Mouse (Mus musculus) midbrain, embryonic 15.5 days (tissue): ENCODE results near the gene Palb2. TPM values are rescaled to one million over a fixed set of nuclear protein-coding genes. Genes with fewer than 3 reads are reported as not detected.

Source experiments
- ATAC-seq: fragments of 200-750 bp; cut with Nextera tagmentation; replicated peaks from 2 replicates; pipeline ENCODE4 v1.8.0; 2017; ENCODE audit warnings: moderate TSS enrichment
- H3K27ac ChIP-seq: fragments of 300-500 bp; sonication (generic); 2 replicates; pipeline ENCODE4 v1.5.1; 2015; ENCODE audit warnings: mild to moderate bottlenecking, inconsistent platforms
- H3K27me3 ChIP-seq: fragments of 300-500 bp; sonication (generic); replicated peaks from 2 replicates; pipeline ENCODE4 v1.6.1; 2015; ENCODE audit warnings: inconsistent platforms
- H3K36me3 ChIP-seq: fragments of 300-500 bp; sonication (generic); replicated peaks from 2 replicates; pipeline ENCODE4 v1.6.1; 2015; ENCODE audit warnings: inconsistent platforms
- H3K4me1 ChIP-seq: fragments of 300-500 bp; sonication (generic); 2 replicates; pipeline ENCODE4 v1.6.1; 2015; ENCODE audit warnings: inconsistent platforms
- H3K4me2 ChIP-seq: fragments of 300-500 bp; sonication (generic); 2 replicates; pipeline ENCODE4 v1.6.1; 2015; ENCODE audit warnings: inconsistent platforms, mild to moderate bottlenecking, moderate library complexity
- H3K4me3 ChIP-seq: fragments of 300-500 bp; sonication (generic); 2 replicates; pipeline ENCODE4 v1.5.1; 2015; ENCODE audit warnings: mild to moderate bottlenecking, inconsistent platforms
- H3K9ac ChIP-seq: fragments of 300-500 bp; sonication (generic); 2 replicates; pipeline ENCODE4 v1.6.1; 2015; ENCODE audit warnings: mild to moderate bottlenecking, inconsistent platforms
- H3K9me3 ChIP-seq: fragments of 300-500 bp; sonication (generic); 2 replicates; pipeline ENCODE4 v1.6.1; 2016; ENCODE audit warnings: inconsistent platforms
- WGBS: fragments of 180-500 bp; shearing (Covaris S2); methylation state at CpG from one replicate; pipeline ENCODE4 v1.1.7; 2015; ENCODE audit warnings: mixed read lengths; 5-methylcytosine and 5-hydroxymethylcytosine counted together
- polyA plus RNA-seq: library from polyadenylated mRNA; unstranded; fragments of >200 nt; fragmentation: Nextera tagmentation; extraction: Ambion mirVana; gene quantifications from 2 replicates; pipeline ENCODE4 v1.2.1, GENCODE M21; 2015

Palb2 gene
- polyA plus RNA-seq, 1 experiment from 2014 or later = 4.9 TPM

DNA sequence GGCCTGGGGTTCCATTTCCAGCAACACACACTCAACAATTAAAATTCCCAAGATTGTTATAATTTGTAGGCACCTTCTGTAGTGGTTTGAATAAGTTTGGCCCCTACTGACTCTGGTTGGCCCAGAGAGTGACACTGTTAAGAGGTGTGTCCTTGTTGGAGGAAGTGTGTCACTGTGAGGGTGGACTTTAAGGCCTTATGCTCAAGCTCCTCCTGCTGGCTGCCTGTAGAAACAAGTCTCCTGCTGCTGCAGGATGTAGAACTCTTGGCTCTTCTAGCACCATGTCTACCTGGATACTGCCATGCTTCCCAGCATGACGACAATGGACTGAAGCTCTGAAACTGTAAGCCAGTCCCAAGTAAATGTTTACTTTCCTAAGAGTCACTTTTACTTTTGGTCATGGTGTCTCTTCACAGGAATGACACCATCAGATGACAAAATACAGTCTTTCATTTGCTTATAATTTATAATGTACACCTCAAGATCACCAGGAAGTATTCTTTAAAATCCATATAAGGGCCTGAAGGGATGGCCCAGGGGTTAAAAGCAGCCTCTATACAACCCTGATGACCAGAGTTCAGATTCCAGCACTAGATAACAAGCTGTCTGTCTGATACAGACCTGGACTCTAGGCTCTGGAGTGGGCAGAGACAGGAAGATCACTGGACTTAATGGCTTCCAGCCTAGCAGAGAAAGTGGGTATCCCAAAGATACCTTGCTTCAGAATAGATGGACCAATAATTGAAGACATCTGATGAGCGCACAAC lies 38.0 kb downstream of the Palb2 start:
- Histone ChIP-seq H3K27ac (no peak overlapping the region), H3K27me3 (no peaks in the 10 kb centered on the region), H3K9me3 (no peaks in the 10 kb centered on the region), H3K36me3 (peaks cover 57% of the 10 kb centered on the region), H3K4me3 (no peak overlapping the region), H3K9ac (no peak overlapping the region), H3K4me1 (peaks cover 1% of the 10 kb centered on the region), H3K4me2 (no peak overlapping the region)
- WGBS = 91% methylated on average over 2 of the region's 2 CpGs
- no peak for ATAC-seq

DNA sequence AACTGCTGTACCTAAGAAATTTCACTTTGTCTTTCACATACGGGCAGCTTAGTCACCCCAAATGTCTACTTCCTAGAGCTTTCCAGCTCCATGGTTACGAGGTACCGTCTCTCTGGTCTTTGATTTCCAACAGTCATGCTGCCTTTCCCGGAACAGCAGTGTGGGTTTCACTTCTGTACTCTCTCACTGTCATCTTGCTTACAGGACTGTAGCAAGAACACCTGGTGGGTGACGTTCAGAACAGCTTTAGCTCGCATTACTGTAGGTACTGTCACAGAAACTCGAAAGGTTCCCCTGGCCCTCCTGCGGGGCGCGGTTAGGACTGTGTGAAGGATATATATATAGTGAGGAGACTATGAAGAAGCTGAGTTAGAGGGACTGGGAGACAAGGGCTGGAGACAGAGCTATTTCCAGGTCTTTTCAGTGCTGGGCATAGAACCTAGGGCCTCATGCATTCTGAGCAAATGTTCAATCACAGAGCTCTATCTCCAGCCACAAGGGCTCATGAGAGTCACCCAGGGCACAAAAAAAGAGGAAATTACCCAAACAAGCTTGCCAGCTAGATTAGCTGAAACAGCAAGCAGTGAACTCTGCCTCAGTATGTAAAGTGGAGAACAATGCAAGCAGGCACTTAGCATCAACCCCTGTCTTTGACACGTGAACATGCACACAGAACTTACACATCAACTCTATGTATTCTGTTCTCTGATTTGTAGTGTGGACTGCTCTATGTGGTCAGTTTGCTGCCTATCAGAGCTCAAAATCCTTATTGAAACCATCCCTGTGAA lies 45.4 kb downstream of the Palb2 start:
- H3K9me3 ChIP-seq = no peaks in the 10 kb centered on the region
- H3K27me3 ChIP-seq = no peaks in the 10 kb centered on the region
- H3K4me1 ChIP-seq = no peaks in the 10 kb centered on the region
- no peak overlapping the region for H3K9ac ChIP-seq
- H3K4me2 ChIP-seq = no peak overlapping the region
- H3K27ac ChIP-seq = no peak overlapping the region
- 94% methylated on average over 11 of the region's 11 CpGs for WGBS
- ATAC-seq = no peak
- peaks cover 53% of the 10 kb centered on the region for H3K36me3 ChIP-seq
- H3K4me3 ChIP-seq = no peak overlapping the region

DNA sequence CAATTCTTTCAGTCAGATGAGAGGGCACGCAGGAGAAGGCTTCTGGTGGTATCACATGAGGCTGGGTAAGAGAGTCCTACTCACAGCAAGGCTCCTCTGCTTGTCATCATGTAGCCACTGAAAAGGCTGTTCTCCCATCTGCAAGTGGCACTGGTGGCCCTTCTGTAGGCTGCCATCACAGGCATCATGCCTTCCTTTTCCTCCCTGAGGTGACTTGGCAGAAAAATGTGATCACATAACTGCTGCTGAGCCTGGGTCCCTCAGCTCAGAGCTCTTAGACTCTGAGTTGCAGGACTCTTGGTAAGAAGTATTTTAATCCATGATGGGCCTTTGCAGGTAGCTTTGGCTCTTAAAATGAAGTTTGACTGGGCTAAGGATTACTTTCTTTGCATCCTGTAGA lies 51.7 kb downstream of the Palb2 start:
- no peak overlapping the region for H3K4me2 ChIP-seq
- no peak overlapping the region for H3K27ac ChIP-seq
- H3K4me1 ChIP-seq = no peaks in the 10 kb centered on the region
- no peak overlapping the region for H3K4me3 ChIP-seq
- H3K9me3 ChIP-seq = no peaks in the 10 kb centered on the region
- no peak overlapping the region for H3K9ac ChIP-seq
- no peak for ATAC-seq
- H3K36me3 ChIP-seq = peaks cover 49% of the 10 kb centered on the region
- no peaks in the 10 kb centered on the region for H3K27me3 ChIP-seq
- WGBS = 95% methylated on average over 1 of the region's 1 CpGs

DNA sequence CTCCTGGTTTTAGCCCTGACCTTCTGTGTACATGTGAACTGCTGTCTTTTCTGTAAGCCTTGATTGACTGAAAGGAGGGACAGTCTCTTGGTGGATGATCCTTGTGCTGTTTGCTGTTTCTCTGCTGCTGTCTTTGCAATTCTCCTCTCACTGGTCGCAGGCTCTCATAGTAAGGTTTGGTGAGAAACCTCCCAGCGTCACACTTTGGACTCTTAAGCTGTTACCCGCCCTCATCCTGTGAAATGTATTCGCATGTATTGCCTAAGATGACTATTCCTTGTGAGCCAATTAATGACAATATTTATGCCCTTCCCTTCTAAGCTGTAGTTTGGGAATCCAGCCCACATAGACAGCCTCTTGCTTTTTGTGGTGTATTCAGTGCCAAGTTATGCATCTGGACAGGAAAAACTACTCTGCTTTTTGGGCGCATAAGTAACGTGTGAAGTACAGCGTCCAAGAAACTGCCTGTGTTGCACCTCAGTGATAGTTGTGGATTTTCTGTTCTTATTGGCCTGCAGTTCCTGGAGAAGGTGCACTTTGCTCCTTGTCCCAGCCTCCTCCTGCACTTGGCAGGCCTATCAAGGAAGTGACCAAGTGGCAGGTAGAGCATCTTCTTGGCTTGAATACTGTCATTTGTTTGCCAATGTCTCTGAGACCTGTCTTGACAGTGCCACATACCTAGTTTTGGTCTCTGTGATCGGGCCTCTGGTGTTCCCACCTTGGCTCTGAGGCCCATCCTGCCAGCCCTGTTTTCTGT lies 52.8 kb downstream of the Palb2 start:
- ATAC-seq = no peak
- Histone ChIP-seq H3K27me3 (no peaks in the 10 kb centered on the region), H3K4me3 (no peak overlapping the region), H3K4me2 (no peak overlapping the region), H3K36me3 (peaks cover 60% of the 10 kb centered on the region), H3K9me3 (no peaks in the 10 kb centered on the region), H3K9ac (no peak overlapping the region), H3K27ac (no peak overlapping the region), H3K4me1 (no peaks in the 10 kb centered on the region)
- WGBS = 96% methylated on average over 8 of the region's 8 CpGs

DNA sequence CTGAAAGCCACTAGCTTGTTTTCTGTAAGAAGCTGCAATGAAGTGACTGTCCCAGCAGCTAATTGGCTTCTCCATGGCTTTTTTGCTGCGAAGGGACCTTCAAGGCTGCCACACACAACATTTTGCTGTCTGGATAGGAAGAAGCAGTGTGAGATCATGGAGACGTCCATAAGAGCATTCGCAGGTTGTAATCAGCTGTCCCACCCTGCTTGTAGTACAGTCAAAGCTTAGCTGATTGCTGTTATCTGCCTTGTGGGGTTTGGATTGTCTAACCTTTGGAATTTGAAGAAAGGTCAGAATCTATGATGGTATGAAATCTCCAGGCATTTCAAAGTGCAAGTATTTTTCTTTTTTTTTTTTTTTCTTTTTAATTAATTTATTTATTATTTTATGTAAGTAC lies 58.4 kb downstream of the Palb2 start:
- H3K4me3 ChIP-seq = no peak overlapping the region
- no peaks in the 10 kb centered on the region for H3K27me3 ChIP-seq
- H3K36me3 ChIP-seq = peaks cover 75% of the 10 kb centered on the region
- peaks cover 13% of the 10 kb centered on the region for H3K4me1 ChIP-seq
- no peak for ATAC-seq
- no peak overlapping the region for H3K9ac ChIP-seq
- no peak overlapping the region for H3K4me2 ChIP-seq
- no peak overlapping the region for H3K27ac ChIP-seq
- no peaks in the 10 kb centered on the region for H3K9me3 ChIP-seq
- WGBS = 85% methylated on average over 3 of the region's 3 CpGs

DNA sequence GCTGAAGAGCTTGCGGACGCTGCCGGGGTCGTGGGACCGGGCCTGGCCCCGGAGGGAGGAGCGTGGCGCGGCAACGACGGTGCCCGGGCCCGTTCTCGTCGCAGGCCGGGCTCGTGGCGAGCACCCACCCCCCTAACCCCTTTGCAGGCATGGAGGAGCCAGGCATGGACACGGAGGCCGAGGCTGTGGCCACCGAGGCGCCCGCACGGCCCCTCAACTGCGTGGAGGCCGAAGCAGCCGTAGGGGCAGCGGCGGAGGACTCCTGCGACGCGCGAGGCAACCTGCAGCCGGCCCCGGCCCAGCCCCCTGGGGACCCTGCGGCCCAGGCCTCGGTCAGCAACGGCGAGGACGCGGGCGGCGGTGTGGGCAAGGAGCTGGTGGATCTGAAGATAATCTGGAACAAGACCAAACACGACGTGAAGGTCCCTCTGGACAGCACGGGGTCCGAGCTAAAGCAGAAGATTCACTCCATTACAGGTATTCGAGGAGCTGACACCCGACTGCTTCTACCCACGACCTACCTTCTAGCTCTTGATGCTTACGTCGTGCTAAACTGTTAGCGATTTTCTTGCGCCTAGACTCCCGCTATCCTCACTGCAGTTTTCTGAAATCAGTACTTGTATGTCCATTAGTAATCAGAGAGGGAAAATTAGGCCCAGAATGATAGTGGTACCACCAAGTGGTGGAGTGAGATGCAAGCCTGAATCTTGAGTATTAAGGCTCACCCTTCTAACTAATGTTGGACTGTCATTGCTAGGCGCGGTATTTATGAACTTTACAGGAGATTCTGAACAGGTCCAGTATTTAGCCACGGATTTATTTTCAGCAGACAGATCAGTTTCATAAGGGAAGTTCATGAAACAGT lies 65.0 kb downstream of the Palb2 start:
- Histone ChIP-seq H3K4me1 (peaks cover 42% of the 10 kb centered on the region), H3K4me2 (peak overlapping the region; percentile 82), H3K9me3 (no peaks in the 10 kb centered on the region), H3K36me3 (peaks cover 22% of the 10 kb centered on the region), H3K4me3 (peak overlapping the region; percentile 97), H3K27ac (peak overlapping the region; percentile 98), H3K9ac (peak overlapping the region; percentile 95), H3K27me3 (no peaks in the 10 kb centered on the region)
- ATAC-seq = peak; percentile 66
- 2% methylated on average over 56 of the region's 58 CpGs for WGBS

DNA sequence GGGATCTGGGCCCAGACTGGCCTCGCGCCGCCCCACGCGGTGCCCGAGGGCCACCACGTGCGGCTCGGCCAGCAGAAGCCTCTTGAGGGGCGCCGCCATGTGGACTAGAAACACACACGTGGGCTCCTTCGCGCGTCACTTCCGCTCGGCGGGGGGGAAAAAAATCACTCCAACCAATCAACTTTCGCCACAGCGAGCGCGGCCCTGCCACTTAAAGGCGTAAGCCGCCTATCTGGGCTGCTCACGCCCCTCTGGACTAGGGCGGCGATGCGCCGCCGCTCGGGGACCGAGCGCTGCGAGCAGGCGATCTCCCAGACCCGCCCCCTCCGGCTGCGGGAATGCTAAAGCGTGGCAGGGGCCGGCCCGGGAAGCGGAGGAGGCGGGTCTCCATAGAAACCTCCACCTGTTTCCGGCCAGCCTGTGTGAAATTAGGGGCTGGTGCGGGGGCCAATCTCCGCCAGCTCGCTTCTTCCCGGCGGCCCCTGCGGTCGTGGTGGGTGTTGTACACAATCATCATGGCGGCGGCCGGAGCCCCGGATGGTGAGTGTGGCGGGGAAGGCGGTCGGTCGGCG lies 65.8 kb downstream of the Palb2 start, which contains the start of the genes Ubfd1 and Ears2:
Gene Ubfd1, plus strand, starts transcription at position 231 of the 572 bp plus-strand sequence.
Gene Ears2, minus strand, starts transcription at position 319 of the 572 bp plus-strand sequence.
- H3K4me1 ChIP-seq = peaks cover 42% of the 10 kb centered on the region
- H3K27ac ChIP-seq = peak within 1 kb of the TSS; percentile 98
- peak within 1 kb of the TSS; percentile 82 for H3K4me2 ChIP-seq
- H3K36me3 ChIP-seq = peaks cover 16% of the 10 kb centered on the region
- H3K9me3 ChIP-seq = no peaks in the 10 kb centered on the region
- H3K4me3 ChIP-seq = peak within 1 kb of the TSS; percentile 97
- H3K9ac ChIP-seq = peak within 1 kb of the TSS; percentile 95
- under 1% methylated on average over 60 of the region's 60 CpGs for WGBS
- peak; percentile 99 for ATAC-seq
- H3K27me3 ChIP-seq = no peaks in the 10 kb centered on the region

DNA sequence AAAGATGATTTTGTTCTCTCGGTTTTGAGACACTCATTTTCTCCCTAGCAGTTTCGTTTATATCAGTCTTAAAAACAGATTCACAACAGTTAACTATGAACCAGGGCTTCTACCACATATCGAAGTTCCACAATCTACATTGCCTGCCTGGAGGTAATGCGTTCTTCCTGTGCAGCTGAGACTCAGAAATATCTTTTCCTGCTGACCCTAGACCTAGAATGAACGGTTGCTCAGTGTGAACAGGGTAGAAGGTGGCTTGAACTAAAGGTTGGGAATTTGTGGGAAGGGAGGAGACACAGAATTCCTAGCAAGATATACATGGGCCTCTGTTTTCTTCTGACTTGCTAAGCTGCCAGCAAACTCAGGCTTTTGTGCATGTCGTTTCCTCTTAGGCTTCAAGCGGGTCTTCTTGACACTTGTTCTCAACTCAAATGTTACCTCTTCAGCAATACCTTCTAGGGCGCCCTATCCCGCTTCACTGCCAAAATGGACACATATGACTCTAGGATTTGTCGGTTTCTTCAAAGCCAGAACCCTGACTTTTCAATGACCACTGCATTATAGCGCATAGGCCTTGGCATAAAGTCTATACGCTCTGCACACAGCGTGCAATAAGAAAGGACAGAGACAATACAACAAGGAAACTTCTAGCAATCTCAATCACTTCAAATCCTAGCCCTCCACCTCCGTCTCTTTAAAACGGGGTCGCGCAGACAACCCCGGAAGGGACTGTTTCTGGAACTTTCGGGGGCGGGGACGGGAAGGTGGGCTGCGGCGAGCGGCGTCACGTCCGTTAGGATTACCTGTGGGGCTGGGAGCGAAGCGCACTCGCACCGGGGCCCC lies 66.5 kb downstream of the Palb2 start:
- H3K9ac ChIP-seq = peak overlapping the region; percentile 95
- H3K27ac ChIP-seq = peak overlapping the region; percentile 98
- no peaks in the 10 kb centered on the region for H3K27me3 ChIP-seq
- 19% methylated on average over 31 of the region's 31 CpGs for WGBS
- peak overlapping the region; percentile 97 for H3K4me3 ChIP-seq
- H3K9me3 ChIP-seq = no peaks in the 10 kb centered on the region
- H3K4me1 ChIP-seq = peaks cover 42% of the 10 kb centered on the region
- peaks cover 10% of the 10 kb centered on the region; the same call in 1 of the 2 replicates for H3K36me3 ChIP-seq
- ATAC-seq = peak; percentile 77; the same call in 1 of the 2 replicates
- peak overlapping the region; percentile 82 for H3K4me2 ChIP-seq

DNA sequence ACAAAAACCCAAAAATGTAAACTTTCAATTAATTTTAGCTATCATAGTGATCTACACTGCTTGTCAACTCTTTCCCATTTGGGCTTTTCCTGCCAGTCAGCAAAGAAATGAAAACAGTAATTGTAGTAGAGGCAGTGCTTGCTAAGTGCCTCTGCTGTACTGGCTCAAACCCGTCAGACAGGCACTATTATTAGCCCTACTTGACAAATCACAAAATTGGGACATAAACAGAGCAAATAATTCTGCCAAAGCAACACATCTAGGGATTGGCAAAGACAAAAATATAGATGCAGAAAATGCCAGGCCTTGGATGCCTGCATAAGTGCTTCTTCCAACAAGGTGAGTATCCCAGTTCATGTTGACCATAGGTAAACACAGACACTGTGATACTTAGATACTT lies 67.1 kb downstream of the Palb2 start:
- Histone ChIP-seq H3K27me3 (no peaks in the 10 kb centered on the region), H3K27ac (no peak overlapping the region), H3K36me3 (peaks cover 9% of the 10 kb centered on the region; the same call in 1 of the 2 replicates), H3K4me2 (peak overlapping the region; percentile 82; the same call in 1 of the 2 replicates), H3K9ac (no peak overlapping the region), H3K4me1 (peaks cover 40% of the 10 kb centered on the region), H3K9me3 (no peaks in the 10 kb centered on the region), H3K4me3 (no peak overlapping the region)
- ATAC-seq = no peak
- 90% methylated on average over 1 of the region's 1 CpGs for WGBS
